Mouse (Mus musculus) T-helper 2 cell (primary cell): ENCODE measurements around the gene Hnf4a.

Experiments
- in situ Hi-C: fragments of 300-600 bp; cut with MboI, MseI; formaldehyde crosslinking; loops from one replicate; pipeline ENCODE4 v1.15.1; 2025; ENCODE audit warnings: high pct_unique_total_duplicates

The Hnf4a gene

DNA sequence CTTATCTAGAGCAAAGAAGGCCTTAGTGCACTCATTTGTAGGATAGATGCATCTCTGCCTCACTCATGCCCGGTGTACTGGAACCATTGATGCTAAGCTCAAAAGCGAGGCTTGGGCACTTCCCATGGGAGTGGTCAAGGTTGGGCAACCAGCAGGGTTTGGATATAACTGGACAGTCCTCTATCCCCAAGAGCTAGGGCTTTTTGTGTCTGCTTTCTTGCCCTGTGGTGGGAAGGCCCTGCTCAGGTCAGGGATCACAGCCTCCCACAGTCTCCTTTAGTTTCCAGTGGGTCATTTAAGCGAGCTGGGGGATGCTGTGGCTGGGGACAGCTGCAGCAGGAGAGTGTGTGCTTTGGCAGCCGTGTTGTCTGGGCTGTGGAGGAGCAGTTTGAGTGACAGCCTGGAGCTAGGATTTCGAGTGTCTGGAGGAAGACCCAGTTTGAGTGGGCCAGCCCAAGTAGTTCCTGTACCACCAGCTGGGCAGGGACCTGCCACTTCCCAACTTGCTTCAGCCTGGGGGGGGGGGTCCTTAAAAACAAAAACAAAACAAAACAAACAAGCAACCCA lies 16.8 kb upstream of the Hnf4a start:
- in situ Hi-C loops = loop anchor here (5.0 kb wide), 1 partner anchor 62 kb away; no protein-coding TSS in a partner anchor

DNA sequence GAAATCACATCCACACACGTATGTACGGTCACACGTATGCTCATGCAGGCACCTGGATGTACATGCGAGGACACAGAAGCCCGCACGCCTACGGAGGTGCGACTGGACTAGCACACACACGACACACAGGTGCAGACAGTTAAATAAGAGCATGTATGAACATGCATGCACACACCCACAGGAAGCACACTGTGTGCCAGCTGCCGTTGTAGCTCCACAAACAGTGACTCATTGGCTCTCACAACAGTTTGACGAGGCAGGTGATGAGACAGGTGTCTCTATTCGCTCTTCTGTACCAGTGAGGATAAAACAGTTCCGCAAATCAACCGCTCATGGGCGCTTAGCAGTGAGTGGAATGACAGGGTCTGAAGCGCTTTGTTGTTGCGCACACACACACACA lies 16.0 kb upstream of the Hnf4a start:
- in situ Hi-C loops = no loop called here

DNA sequence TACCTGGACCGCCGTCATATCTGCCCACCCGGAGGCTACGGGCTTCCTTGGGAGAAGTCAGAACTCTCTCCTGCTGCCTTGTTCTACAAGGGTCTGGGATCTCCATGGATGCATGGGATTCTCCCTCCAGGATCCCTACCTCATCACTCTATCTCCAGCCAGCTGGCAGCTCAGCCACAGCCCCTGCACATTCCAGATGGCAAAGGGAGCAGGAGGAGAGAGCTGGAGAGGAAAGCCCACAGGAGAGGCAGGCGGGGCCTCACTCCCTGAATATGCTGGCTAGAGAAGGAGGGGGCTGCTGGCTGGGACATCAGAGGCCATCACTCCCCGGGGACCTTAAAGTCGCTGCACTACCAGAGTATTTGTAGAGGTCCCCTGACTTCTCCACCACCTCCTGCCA lies 15.3 kb upstream of the Hnf4a start:
- in situ Hi-C loops = no loop called here

DNA sequence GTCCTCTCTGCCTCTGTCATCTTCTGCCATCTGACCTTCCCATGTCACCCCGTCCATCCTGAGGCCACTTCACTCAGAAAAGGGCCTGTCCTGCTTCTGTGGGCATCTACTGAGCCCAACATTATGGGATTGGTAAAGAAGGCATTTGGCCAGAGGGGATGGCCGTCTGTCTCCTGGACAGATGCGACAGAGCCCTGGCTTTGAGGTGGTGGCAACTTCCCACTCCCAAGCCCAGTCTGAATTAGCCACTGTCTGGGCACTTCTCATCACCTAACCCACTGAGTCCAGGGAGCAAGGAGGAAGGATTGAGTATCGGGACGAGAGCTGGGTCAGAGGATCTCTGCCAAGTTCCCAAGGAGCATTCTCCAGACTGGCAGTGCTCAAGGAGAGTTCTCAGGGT lies 14.6 kb upstream of the Hnf4a start, which contains the start of gene R3hdml:
Gene R3hdml, plus strand, starts transcription at position 301 of the 400 bp plus-strand sequence.
- in situ Hi-C loops = no loop called here

DNA sequence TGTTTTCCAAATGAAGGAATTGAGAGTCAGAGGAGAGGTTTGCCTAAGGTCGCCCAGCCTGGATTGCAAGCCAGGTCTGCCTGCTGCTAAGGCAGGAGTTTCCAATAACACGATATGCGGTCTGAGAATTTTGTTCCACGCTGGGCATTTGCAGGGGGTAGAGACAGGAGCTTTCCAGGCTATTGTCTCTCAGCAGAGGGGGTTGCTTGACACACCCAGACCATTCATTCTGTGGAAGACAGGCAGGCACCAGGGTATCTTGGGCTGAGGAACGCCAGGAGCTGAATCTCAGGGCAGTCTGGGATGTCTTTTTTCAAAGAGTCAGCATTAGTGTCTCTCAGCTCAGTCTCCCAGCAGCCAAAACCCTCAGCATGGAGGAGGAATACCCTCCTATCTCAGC lies 13.6 kb upstream of the Hnf4a start:
- in situ Hi-C loops = no loop called here

DNA sequence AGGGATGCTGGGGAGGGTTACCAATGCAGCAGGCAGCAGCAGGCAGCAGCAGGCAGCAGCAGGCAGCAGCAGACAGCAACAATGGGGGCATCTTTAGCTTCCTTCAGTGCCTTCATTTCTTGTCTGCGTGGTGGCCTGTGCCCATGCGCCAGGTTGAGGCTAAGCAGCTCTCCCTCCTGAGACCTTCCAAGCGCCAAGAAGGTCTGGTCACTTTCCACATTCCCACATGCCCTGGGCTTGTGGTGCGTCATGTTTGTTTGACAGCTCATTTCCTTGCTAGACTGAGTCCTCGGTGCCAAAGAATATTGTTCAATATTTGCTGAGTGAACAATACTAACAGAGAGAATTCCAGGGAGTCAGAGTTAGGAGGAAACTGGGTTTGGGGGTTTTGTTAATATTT lies 12.6 kb upstream of the Hnf4a start:
- in situ Hi-C loops = no loop called here

DNA sequence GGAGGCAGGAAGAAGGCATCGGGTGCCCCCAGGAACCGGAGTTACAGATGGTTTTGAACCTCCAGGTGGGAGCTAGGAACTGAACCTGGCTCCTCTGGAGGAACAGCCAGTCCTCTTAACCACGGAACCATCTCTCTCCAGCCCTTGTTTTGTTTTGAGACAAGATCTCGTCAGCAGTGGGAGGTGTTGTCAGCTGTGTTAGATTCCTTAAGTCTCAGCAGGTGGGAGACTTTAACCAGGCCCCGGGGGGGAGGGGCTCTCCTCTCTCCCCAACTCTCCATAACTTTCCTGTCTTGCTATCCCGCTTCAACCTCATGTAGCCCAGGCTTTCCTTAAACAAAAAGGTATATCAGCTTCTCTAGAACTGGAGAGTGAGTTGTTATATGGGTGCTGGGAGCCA lies 12.2 kb upstream of the Hnf4a start:
- in situ Hi-C loops = no loop called here

DNA sequence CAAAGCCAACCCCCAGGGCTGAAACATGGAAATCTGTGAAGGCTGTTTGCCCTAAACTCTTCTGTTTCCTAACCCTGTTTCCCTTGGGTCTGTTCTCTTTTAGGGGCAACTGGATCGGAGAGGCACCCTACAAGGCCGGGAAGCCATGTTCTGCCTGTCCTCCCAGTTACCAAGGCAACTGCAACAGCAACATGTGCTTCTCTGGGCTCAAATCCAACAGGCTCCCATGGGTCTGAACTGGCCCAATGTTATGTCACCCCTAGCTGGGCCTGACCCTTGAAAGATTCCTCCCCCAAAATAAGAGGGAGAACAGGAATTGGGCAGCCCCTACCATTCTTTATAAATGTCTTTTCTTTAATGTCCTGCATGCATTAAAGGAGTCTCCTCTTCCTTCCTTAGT lies 4.4 kb upstream of the Hnf4a start:
- in situ Hi-C loops = no loop called here

DNA sequence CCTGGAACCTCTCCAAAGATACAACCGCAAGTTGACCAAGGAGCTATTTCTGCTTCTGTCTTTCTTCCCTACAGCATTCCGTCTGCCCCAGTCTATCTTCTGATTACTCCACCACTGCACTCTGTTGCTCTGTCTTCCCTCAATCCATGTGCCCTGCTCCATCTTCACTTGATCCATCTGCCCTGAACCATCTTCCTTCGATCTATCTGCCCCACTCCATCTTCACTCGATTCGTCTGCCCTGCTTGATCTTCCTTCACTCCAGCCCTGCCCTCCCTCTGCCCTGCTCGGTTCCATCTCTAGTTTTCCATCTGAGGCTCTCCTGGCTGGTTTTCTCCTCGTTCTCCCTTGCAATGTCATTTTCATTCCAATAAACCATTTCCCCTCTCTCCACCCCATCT lies 3.4 kb upstream of the Hnf4a start:
- in situ Hi-C loops = no loop called here

DNA sequence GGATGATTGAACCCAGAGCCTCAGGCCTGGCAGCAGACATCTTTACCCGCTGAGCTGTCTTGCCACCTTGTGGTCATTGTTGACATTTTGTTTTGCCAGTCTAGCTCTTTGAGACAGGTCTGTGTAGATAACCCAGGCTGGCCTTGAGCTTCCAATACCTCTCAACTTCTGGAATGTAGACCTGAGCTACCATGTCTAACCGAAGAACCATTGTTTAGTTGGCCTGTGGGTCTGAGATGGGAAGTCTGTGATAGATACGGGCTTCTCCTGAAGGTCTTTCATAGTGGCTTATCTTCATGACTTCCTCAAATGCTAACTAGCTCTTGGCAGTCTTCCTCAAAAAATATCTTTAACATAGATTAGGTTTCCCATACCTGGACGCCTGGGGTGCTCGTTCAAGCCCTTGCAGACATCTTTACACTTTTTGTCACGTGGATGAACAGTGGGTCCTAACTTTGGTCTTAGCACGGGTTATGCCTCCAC lies 19.2 kb downstream of the Hnf4a start:
- in situ Hi-C loops = no loop called here

DNA sequence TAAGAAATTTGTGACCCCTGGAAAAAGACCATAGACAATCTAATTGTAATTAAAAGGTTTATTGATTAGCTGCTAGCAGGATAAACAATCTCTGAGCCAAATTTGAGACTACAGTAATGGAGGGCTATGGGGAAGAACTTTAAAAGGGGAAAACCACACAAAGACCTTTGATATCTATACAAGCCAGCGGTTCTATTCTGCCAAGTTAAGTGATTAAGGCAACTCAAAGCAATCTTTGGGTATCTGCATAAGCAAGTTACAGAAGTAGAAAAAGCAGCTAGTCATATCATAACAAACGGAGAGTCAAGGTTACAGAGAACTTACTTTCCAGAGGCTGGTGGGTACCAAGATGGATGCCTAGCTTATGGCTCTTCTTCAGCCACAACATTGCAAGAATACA lies 20.9 kb downstream of the Hnf4a start:
- in situ Hi-C loops = no loop called here

DNA sequence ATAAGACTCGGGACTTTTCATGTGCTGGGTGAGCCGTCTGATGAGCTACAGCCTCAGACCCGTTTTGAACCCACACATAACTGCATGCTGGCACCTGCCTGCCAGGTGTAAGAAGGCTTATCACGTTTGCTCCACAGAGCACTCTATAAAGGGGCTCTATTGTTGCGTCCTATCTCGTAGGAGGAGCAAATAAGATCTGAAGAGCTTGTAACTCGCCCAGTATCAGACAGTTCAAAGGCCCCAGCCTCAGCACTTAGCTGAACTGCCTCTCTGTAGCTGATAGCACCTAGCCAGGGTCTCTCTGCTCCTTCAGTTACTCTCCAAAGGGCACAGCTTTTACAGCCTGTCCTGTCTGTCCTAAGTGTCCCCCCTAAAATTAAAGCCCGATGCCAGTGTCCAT lies 23.8 kb downstream of the Hnf4a start:
- in situ Hi-C loops = loop anchor here (5.0 kb wide), 1 partner anchor 187 kb away; no protein-coding TSS in a partner anchor

DNA sequence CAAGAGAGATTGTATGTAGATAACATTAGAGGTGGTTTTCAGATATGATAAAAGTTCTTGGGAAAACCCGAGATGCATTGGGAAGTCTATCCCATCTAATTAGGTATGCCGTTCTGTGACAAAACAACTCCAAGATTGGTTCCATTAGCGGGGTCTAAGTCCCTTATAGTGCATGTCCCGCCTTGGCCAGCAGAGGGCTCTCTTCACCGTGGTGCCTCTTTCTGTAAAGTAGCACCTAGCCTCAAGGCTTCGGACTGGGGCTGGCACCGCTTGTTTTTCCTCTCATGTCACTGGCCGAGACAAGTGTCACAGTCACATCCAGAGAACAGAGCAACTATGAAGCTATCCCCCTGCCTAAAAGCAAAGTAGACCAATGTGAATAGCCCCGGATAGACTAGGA lies 25.3 kb downstream of the Hnf4a start:
- in situ Hi-C loops = loop anchor here (5.0 kb wide), 1 partner anchor 185 kb away; no protein-coding TSS in a partner anchor

DNA sequence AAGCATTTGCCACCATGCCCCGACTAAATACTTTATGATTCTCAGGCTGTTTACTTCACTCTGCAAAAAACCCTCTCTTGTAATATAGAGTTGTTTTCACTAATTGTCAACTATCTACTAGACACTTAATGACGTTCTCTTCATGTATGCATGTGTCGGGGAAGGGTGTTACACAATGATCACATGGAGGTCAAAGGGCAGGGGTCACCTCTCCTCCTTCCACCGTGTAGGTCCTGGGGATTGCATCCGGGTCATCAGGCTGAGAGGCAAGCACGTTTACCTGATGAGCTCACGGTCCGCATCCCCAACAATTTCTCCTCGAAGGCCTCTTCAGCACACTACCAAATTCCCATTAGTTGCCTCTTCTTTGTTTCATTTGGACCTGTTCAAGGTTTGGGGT lies 26.6 kb downstream of the Hnf4a start:
- in situ Hi-C loops = loop anchor here (5.0 kb wide), 1 partner anchor 184 kb away; no protein-coding TSS in a partner anchor

DNA sequence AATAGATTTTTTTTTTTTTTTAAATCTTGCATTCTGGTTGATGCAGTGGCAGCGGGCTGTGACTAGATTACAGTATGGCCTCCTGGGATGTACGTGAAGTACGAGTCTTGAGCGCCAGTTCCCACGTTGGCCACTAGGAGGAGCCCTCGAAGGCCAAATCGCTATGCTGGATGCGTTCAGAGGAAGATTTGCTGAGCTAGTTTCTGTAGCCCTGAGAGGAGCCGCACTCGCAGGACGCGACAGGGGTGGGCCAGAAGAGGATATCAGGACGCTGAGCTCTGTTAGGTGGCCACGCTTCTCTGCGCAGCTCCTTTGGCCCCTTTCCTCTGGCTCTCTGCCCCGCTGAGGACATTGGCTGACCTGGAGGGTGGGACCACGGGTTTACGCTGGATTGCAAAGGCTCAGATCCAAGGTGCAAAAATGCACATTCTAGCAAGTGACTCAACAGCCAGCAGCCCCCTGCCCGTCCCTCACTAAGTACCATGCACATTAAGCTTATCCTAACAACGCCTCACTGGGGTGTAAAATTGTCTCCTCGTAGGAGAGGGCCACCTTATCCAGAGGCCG lies 28.4 kb downstream of the Hnf4a start:
- in situ Hi-C loops = loop anchor here (5.0 kb wide), 1 partner anchor 182 kb away; no protein-coding TSS in a partner anchor

DNA sequence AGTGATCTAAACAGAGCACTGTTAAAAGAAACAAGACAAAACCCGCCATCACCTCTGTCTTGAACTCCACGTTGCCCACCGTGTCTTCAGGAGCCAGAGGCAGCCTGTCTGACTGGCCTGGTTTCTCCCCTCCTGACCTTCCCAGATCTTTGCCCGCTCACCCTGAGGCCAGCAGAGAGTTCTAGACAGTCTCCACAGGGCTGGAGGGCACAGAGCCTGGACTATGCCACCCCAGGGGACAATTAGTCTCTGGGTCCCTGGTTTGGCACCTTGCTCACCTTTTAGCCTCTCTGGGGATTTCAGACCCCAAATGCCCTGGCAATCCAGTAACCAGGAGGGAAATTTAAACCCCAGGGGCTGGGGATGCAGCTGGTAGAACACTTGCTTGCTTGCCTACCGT lies 30.8 kb downstream of the Hnf4a start:
- in situ Hi-C loops = no loop called here

DNA sequence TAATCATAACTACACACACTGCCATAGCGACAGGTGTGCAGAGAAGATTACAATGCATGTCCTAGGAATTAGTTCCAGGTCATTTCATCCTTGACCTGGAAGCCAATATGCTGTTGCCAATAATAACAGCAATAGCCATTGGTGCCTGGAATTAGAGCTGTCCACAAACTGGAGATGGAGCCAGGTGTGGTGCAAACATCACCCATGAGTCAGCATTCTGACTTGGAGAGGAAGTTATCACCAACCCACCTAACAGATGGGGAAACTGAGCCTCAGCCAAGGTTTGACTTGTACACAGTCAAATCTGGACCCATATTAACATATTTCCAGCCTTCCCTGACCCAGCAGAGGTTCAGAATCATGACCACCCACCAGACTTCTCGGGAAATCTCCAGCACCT lies 31.8 kb downstream of the Hnf4a start:
- in situ Hi-C loops = no loop called here

DNA sequence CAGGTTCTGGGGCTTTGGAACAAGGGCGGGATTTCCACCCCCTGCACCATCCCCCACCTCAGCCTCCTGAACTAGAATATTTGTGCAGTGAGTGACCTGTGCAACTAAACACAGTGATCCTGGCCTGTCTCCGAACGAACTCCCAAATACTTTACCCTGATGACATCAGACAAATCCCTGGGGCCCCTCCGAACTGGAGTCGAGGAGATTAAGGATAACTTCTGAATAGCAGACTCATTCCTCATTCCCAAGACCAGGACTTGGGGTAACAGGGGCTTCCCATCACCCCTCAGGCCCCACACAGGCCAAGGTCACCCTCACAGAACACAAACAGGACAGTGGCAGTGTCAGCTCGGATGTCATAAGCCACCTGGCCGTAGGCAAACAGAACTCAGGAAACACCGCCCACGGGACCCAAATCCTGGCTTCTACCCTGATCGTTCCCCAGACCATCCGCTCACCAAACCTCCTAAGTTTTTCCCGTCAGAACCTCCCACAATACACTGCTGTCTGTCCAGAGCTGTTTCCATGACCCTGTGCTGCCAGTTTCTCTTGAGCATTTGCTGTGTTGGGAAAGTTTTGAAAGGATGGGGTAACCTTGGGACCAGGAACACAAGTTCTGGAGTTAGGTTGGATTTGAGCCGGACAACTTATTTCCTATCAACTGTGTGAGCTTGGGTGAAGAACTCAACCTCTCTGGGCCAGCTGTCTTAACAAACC lies 32.9 kb downstream of the Hnf4a start:
- in situ Hi-C loops = no loop called here

DNA sequence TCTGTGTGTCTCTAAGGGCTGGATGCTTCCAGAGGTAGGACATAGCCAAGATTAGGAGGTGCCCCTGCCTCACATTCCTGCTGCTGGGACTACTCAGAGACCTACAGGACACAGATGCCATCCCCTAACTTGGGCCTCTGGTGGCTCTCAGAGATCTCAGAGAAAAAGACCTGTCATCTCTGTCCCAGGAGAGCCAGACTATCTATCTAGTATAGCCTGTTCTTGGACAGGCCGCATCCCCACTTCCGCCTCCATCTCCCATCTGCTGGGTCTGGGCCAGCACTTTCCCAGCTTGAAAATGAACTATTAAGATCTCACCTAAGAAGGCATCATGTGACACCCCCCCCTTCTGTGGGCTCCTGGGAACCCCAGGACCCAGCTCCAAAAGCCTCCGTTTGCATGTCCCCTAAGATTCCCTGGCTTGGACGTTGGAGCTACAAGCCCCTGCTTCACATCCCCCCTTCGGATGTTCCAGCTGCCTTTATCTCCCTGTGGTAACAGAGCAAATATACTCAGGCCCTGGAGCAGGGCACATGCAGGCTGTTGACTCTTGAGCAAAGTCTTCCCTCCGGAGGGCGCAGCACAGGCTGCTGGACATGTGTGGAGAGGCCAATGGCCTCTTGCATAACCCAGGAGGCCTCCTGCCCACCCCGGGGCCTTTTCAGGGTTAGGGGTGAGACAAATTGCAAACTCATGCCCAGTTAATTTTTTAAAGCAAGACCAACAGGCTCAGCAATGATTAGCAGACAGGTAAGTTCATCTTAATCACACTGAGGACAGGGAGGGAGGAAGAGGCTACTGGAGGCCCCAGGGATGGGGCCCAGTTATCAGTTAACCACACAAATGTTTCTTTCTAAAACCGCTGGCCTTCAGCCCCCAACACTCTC lies 33.9 kb downstream of the Hnf4a start:
- in situ Hi-C loops = no loop called here

DNA sequence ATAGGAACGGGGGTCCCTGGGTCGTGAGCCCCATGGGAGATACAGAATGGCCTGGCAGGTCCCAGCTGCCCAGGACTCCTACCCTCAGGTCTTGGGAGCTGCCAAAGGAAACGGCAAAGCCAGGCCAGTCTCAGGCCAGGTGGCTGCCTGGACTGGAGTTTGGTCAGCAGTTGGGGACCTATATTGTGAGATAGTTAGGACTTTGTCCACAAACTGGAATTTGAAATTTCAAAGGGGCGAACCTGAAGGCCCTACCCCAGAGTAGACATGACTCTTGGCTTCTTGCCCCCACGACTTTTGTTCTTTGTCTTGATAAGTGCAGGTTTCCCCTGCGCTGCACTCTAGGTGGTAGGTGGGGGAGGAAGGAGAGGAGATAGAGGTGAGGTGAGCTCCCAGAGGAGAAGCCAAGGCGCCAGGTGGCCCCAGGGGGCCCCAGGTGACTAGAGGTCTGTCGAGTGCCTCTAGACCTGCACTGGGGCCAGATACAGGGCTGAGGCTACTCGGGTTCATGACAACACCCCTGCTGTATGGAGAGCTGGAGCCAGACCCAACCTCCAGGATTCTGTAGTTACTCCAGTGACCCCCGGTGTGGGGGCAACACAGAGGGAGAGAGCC lies 35.1 kb downstream of the Hnf4a start:
- in situ Hi-C loops = no loop called here

DNA sequence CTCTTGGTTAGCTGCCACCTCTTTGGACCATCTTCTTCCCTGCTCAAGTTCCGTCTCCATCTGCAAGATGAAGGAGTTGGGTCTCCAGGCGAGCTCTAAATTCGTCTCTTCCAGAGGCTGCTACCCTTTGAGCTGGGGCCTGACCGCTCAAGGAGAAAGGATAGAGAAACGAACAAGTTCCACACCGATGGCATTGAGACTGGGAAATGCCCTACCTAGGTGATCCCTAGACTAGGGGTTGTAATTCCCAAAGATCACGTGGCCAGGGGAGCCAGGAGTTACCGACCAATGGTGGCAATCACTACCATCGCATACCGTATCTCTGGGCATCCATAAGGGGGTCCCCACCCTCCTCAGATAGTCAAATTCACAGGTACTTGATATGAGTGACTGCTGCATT lies 36.1 kb downstream of the Hnf4a start:
- in situ Hi-C loops = no loop called here
